ENCODE assay signal across 28 mouse cellular contexts in genomic region chr2:164424406-164424805, GRCm38 (mm10). TPM values are rescaled to one million over a fixed set of nuclear protein-coding genes. Genes with fewer than 3 reads are reported as not detected.
DNase-seq lines count a peak whose midpoint lies in the region; ATAC-seq and TF ChIP-seq lines count a peak whose summit lies in the region.
"Had no signal": no experiment of that assay in that cellular context is flagged by ENCODE, and none has a peak within 500 bp of the region (broad histone marks: within the 10 kb centered on the region; RNA-seq: fewer than 3 reads in every experiment).

No protein-coding gene starts in this region.

- no peak overlapping the region for H3K4me3 ChIP-seq in kidney, embryonic 16.5 days (ENCODE audit: low read length)
- H3K4me3 ChIP-seq in liver, postnatal 0 days (ENCODE audit: low read depth, low read length) = no peak overlapping the region
- H3K4me3 ChIP-seq in liver, embryonic 12.5 days = no peak overlapping the region
- H3K4me3 ChIP-seq in brown adipose tissue, adult 24 weeks (ENCODE audit: insufficient read depth, low read depth, low read length) = no peak overlapping the region
- H3K4me3 ChIP-seq: embryonic facial prominence, embryonic 10.5 days; embryonic facial prominence, embryonic 13.5 days; erythroblast, embryonic 14.5 days; forebrain, embryonic 12.5 days; forebrain, embryonic 15.5 days; hindbrain, embryonic 12.5 days; hindbrain, embryonic 15.5 days had no signal

- H3K27me3 ChIP-seq in kidney, embryonic 16.5 days (ENCODE audit: insufficient read depth, low read length) = no peaks in the 10 kb centered on the region
- H3K27me3 ChIP-seq in liver, postnatal 0 days (ENCODE audit: insufficient read depth, low read length) = no peaks in the 10 kb centered on the region
- peaks cover 39% of the 10 kb centered on the region for H3K27me3 ChIP-seq in liver, embryonic 12.5 days (replicated peaks)
- H3K27me3 ChIP-seq: embryonic facial prominence, embryonic 13.5 days; forebrain, embryonic 15.5 days; hindbrain, embryonic 15.5 days had no signal

- 84% methylated on average over 8 of the region's 8 CpGs for WGBS in kidney, embryonic 16.5 days
- 85% methylated on average over 8 of the region's 8 CpGs for WGBS in liver, postnatal 0 days (ENCODE audit: insufficient replicate concordance)
- WGBS in liver, embryonic 12.5 days (ENCODE audit: insufficient replicate concordance) = 77% methylated on average over 8 of the region's 8 CpGs

- H3K9ac ChIP-seq in kidney, embryonic 16.5 days (replicated peaks; ENCODE audit: low read length) = no peak overlapping the region
- H3K9ac ChIP-seq in liver, postnatal 0 days (replicated peaks) = no peak overlapping the region
- no peak overlapping the region for H3K9ac ChIP-seq in liver, embryonic 12.5 days
- H3K9ac ChIP-seq: embryonic facial prominence, embryonic 13.5 days; forebrain, embryonic 12.5 days; forebrain, embryonic 15.5 days; hindbrain, embryonic 12.5 days; hindbrain, embryonic 15.5 days had no signal

- H3K4me1 ChIP-seq in kidney, embryonic 16.5 days (ENCODE audit: insufficient read depth, low read length) = peaks cover 10% of the 10 kb centered on the region; the same call in 1 of the 2 replicates
- H3K4me1 ChIP-seq in liver, postnatal 0 days (ENCODE audit: insufficient read depth) = peaks cover 5% of the 10 kb centered on the region
- 0 out of 2 replicates have a peak, but pooled peaks cover 3% of the 10 kb centered on the region for H3K4me1 ChIP-seq in liver, embryonic 12.5 days
- peaks cover 6% of the 10 kb centered on the region; the same call in 1 of the 2 replicates for H3K4me1 ChIP-seq in brown adipose tissue, adult 24 weeks (ENCODE audit: control insufficient read depth, insufficient read depth, insufficient read length, low read length)
- H3K4me1 ChIP-seq: forebrain, embryonic 12.5 days; forebrain, embryonic 15.5 days; hindbrain, embryonic 15.5 days had no signal

- peak; percentile 55 for DNase-seq in adrenal gland, postnatal 14 days
- DNase-seq in adrenal gland, adult 18-20 months (ENCODE audit: low spot score in 2 of 2) = no peak
- peak; percentile 8 for DNase-seq in kidney, postnatal 10 days
- no peak for DNase-seq in liver, postnatal 0 days
- DNase-seq: adrenal gland, postnatal 10 days; cerebellum, adult 11-12 months; cerebellum, adult 8-10 months; cerebellum, postnatal 10 days; cerebellum, postnatal 36 days; embryo, embryonic 11 days; gastrocnemius, postnatal 14 days; heart, adult 11 months had no signal

- TF ChIP-seq CTCF in liver, postnatal 0 days (IDR thresholded peaks at IDR 0.05; ENCODE audit: low read depth) = no peak

- peaks cover 34% of the 10 kb centered on the region for H3K36me3 ChIP-seq in kidney, embryonic 16.5 days (ENCODE audit: insufficient read depth, low read length)
- H3K36me3 ChIP-seq in liver, postnatal 0 days (replicated peaks; ENCODE audit: insufficient read depth, low read length) = peaks cover 42% of the 10 kb centered on the region
- peaks cover 23% of the 10 kb centered on the region for H3K36me3 ChIP-seq in liver, embryonic 12.5 days
- H3K36me3 ChIP-seq: forebrain, embryonic 12.5 days; forebrain, embryonic 15.5 days; hindbrain, embryonic 12.5 days; hindbrain, embryonic 15.5 days had no signal

- no peak overlapping the region for H3K4me2 ChIP-seq in kidney, embryonic 16.5 days (replicated peaks; ENCODE audit: low read depth, low read length)
- no peak overlapping the region for H3K4me2 ChIP-seq in liver, postnatal 0 days (ENCODE audit: low read depth, low read length)
- no peak overlapping the region for H3K4me2 ChIP-seq in liver, embryonic 12.5 days
- H3K4me2 ChIP-seq: embryonic facial prominence, embryonic 13.5 days; forebrain, embryonic 12.5 days; forebrain, embryonic 15.5 days; heart, embryonic 11.5 days; hindbrain, embryonic 12.5 days; hindbrain, embryonic 15.5 days had no signal

- no peaks in the 10 kb centered on the region for H3K9me3 ChIP-seq in kidney, embryonic 16.5 days (ENCODE audit: low read length)
- H3K9me3 ChIP-seq in liver, postnatal 0 days (ENCODE audit: low read length) = no peaks in the 10 kb centered on the region
- H3K9me3 ChIP-seq in liver, embryonic 12.5 days (replicated peaks) = no peaks in the 10 kb centered on the region
- H3K9me3 ChIP-seq: embryonic facial prominence, embryonic 10.5 days; embryonic facial prominence, embryonic 13.5 days; forebrain, embryonic 12.5 days; forebrain, embryonic 15.5 days; hindbrain, embryonic 12.5 days; hindbrain, embryonic 15.5 days had no signal

- ATAC-seq in kidney, embryonic 16.5 days (ENCODE audit: low FRiP score, low TSS enrichment) = no peak
- ATAC-seq in liver, postnatal 0 days = no peak
- ATAC-seq in liver, embryonic 12.5 days = no peak
- ATAC-seq: activated CD4-positive, CD25-positive, alpha-beta regulatory T cell, adult 4 months; forebrain, embryonic 15.5 days had no signal

- H3K27ac ChIP-seq in kidney, embryonic 16.5 days (ENCODE audit: low read length) = no peak overlapping the region
- 0 out of 2 replicates have a peak overlapping the region, but pooled peaks have one; percentile 82 for H3K27ac ChIP-seq in liver, postnatal 0 days (ENCODE audit: low read depth)
- no peak overlapping the region for H3K27ac ChIP-seq in liver, embryonic 12.5 days
- peak overlapping the region; percentile 87 for H3K27ac ChIP-seq in brown adipose tissue, adult 24 weeks (replicated peaks; ENCODE audit: low read depth, low read length)
- H3K27ac ChIP-seq: embryonic facial prominence, embryonic 10.5 days; embryonic facial prominence, embryonic 13.5 days; forebrain, embryonic 12.5 days; forebrain, embryonic 15.5 days; hindbrain, embryonic 12.5 days; hindbrain, embryonic 15.5 days had no signal

- TF ChIP-seq EP300 in liver, postnatal 0 days (IDR thresholded peaks at IDR 0.05; ENCODE audit: low read depth) = no peak

RNA-seq across cellular contexts. Expression of gene Sdc4, which starts 19.3 kb away (rescaled TPM):
- total RNA-seq in adrenal gland, postnatal 14 days (2021) = 153 and 208 TPM in 2 replicates
- 100 to 1,000 TPM; 133 to 150 TPM for total RNA-seq in adrenal gland, adult 18-20 months (2021)
- 204 and 209 TPM in 2 replicates for polyA plus RNA-seq in kidney, embryonic 16.5 days (2015; fragmentation: Nextera tagmentation; extraction: Ambion mirVana)
- polyA plus RNA-seq in liver, postnatal 0 days (2015; fragmentation: Nextera tagmentation; extraction: Ambion mirVana) = 194 and 208 TPM in 2 replicates
- polyA plus RNA-seq in liver, embryonic 12.5 days (2016; fragmentation: Nextera tagmentation; extraction: Ambion mirVana) = 31.3 and 31.8 TPM in 2 replicates
- 34.7 and 37.6 TPM in 2 replicates for polyA plus RNA-seq in brown adipose tissue, adult 24 weeks (2012; ENCODE audit: insufficient read depth, insufficient read length, missing spikeins)

RNA-seq across cellular contexts. Expression of gene Matn4, which starts 19.4 kb away (rescaled TPM):
- 1.7 and 2.3 TPM in 2 replicates for total RNA-seq in adrenal gland, postnatal 14 days (2021)
- total RNA-seq in adrenal gland, adult 18-20 months (2021) = 1 to 10 TPM in 1 of 2 experiments, under 1 TPM in 1; 0.76 to 1.7 TPM
- polyA plus RNA-seq in kidney, embryonic 16.5 days (2015; fragmentation: Nextera tagmentation; extraction: Ambion mirVana) = 0.75 and 2.0 TPM in 2 replicates
- 0.18 and 0.25 TPM in 2 replicates for polyA plus RNA-seq in liver, postnatal 0 days (2015; fragmentation: Nextera tagmentation; extraction: Ambion mirVana)
- 0.28 and 0.41 TPM in 2 replicates for polyA plus RNA-seq in liver, embryonic 12.5 days (2016; fragmentation: Nextera tagmentation; extraction: Ambion mirVana)
- 0.52 TPM in 1 of 2 replicates, not detected in the other for polyA plus RNA-seq in brown adipose tissue, adult 24 weeks (2012; ENCODE audit: insufficient read depth, insufficient read length, missing spikeins)
- total RNA-seq: hematopoietic stem cell, adult 5-6 weeks had no signal
- polyA plus RNA-seq: erythroblast, embryonic 14.5 days had no signal

RNA-seq across cellular contexts. Expression of gene Rbpjl, which starts 21.5 kb away (rescaled TPM):
- not detected in 2 replicates for total RNA-seq in adrenal gland, postnatal 14 days (2021)
- not detected for total RNA-seq in adrenal gland, adult 18-20 months (2021)
- polyA plus RNA-seq in kidney, embryonic 16.5 days (2015; fragmentation: Nextera tagmentation; extraction: Ambion mirVana) = 0.06 and 0.29 TPM in 2 replicates
- not detected in 2 replicates for polyA plus RNA-seq in liver, postnatal 0 days (2015; fragmentation: Nextera tagmentation; extraction: Ambion mirVana)
- not detected in 2 replicates for polyA plus RNA-seq in liver, embryonic 12.5 days (2016; fragmentation: Nextera tagmentation; extraction: Ambion mirVana)
- polyA plus RNA-seq in brown adipose tissue, adult 24 weeks (2012; ENCODE audit: insufficient read depth, insufficient read length, missing spikeins) = not detected in 2 replicates
- total RNA-seq: heart, adult 8-10 months; heart, postnatal 25 days; hematopoietic stem cell, adult 5-6 weeks had no signal
- polyA plus RNA-seq: activated CD4-positive, CD25-positive, alpha-beta regulatory T cell, adult 4 months; embryonic facial prominence, embryonic 10.5 days; erythroblast, embryonic 14.5 days had no signal

RNA-seq across cellular contexts. Expression of gene Sys1, which starts 32.4 kb away (rescaled TPM):
- 31.2 and 34.2 TPM in 2 replicates for total RNA-seq in adrenal gland, postnatal 14 days (2021)
- 10 to 100 TPM; 28.7 to 33.3 TPM for total RNA-seq in adrenal gland, adult 18-20 months (2021)
- 65.9 and 67.0 TPM in 2 replicates for polyA plus RNA-seq in kidney, embryonic 16.5 days (2015; fragmentation: Nextera tagmentation; extraction: Ambion mirVana)
- polyA plus RNA-seq in liver, postnatal 0 days (2015; fragmentation: Nextera tagmentation; extraction: Ambion mirVana) = 43.5 and 46.2 TPM in 2 replicates
- polyA plus RNA-seq in liver, embryonic 12.5 days (2016; fragmentation: Nextera tagmentation; extraction: Ambion mirVana) = 36.1 and 37.9 TPM in 2 replicates
- polyA plus RNA-seq in brown adipose tissue, adult 24 weeks (2012; ENCODE audit: insufficient read depth, insufficient read length, missing spikeins) = 24.4 and 27.2 TPM in 2 replicates

RNA-seq across cellular contexts. Expression of gene Slpi, which starts 35.5 kb away (rescaled TPM):
- 9.2 and 9.3 TPM in 2 replicates for total RNA-seq in adrenal gland, postnatal 14 days (2021)
- total RNA-seq in adrenal gland, adult 18-20 months (2021) = 10 to 100 TPM; 21.8 to 45.7 TPM
- 0.41 and 1.00 TPM in 2 replicates for polyA plus RNA-seq in kidney, embryonic 16.5 days (2015; fragmentation: Nextera tagmentation; extraction: Ambion mirVana)
- 59.4 and 63.6 TPM in 2 replicates for polyA plus RNA-seq in liver, postnatal 0 days (2015; fragmentation: Nextera tagmentation; extraction: Ambion mirVana)
- 12.1 and 14.1 TPM in 2 replicates for polyA plus RNA-seq in liver, embryonic 12.5 days (2016; fragmentation: Nextera tagmentation; extraction: Ambion mirVana)
- 2.6 TPM in 1 of 2 replicates, not detected in the other for polyA plus RNA-seq in brown adipose tissue, adult 24 weeks (2012; ENCODE audit: insufficient read depth, insufficient read length, missing spikeins)
- total RNA-seq: ES-E14 had no signal
- polyA plus RNA-seq: erythroblast, embryonic 14.5 days; forebrain, embryonic 15.5 days had no signal

Comparison
In these comparisons a context has a peak if more than half of its experiments do, and no peak if none do; other contexts are left out.
1. DNase-seq: peak in adrenal gland, postnatal 14 days (single experiment) and kidney, postnatal 10 days (single experiment); none in adrenal gland, adult 18-20 months (0 of 2) and liver, postnatal 0 days (single experiment).
2. H3K27ac ChIP-seq: peak in liver, postnatal 0 days (single experiment) and brown adipose tissue, adult 24 weeks (single experiment); none in kidney, embryonic 16.5 days (single experiment) and liver, embryonic 12.5 days (single experiment).